In genomic region chr14:32827165-32827564, GRCm38 (mm10) we compare ENCODE assay signal across 13 mouse cellular contexts. TPM values are rescaled to one million over a fixed set of nuclear protein-coding genes. Genes with fewer than 3 reads are reported as not detected.
DNase-seq lines count a peak whose midpoint lies in the region; ATAC-seq and TF ChIP-seq lines count a peak whose summit lies in the region.
"Had no signal": no experiment of that assay in that cellular context is flagged by ENCODE, and none has a peak within 500 bp of the region (broad histone marks: within the 10 kb centered on the region; RNA-seq: fewer than 3 reads in every experiment).

No protein-coding gene starts in this region.

- peaks cover 26% of the 10 kb centered on the region for H3K4me1 ChIP-seq in heart, embryonic 12.5 days (replicated peaks)
- peaks cover 23% of the 10 kb centered on the region for H3K4me1 ChIP-seq in heart, embryonic 15.5 days (replicated peaks)
- H3K4me1 ChIP-seq in stomach, embryonic 16.5 days (ENCODE audit: control insufficient read depth, insufficient read depth, low read length): peaks cover 17% of the 10 kb centered on the region

- no peak overlapping the region for H3K4me3 ChIP-seq in heart, embryonic 12.5 days
- no peak overlapping the region for H3K4me3 ChIP-seq in heart, embryonic 15.5 days
- H3K4me3 ChIP-seq in stomach, embryonic 16.5 days (replicated peaks; ENCODE audit: low read length): no peak overlapping the region
- H3K4me3 ChIP-seq in left cerebral cortex, adult 2 months: no peak overlapping the region
- H3K4me3 ChIP-seq: forebrain, embryonic 12.5 days; liver, embryonic 13.5 days had no signal

- H3K27me3 ChIP-seq in heart, embryonic 12.5 days (replicated peaks): no peaks in the 10 kb centered on the region
- H3K27me3 ChIP-seq in heart, embryonic 15.5 days: no peaks in the 10 kb centered on the region
- H3K27me3 ChIP-seq in stomach, embryonic 16.5 days (ENCODE audit: control insufficient read depth, insufficient read depth, low read length): no peaks in the 10 kb centered on the region
- H3K27me3 ChIP-seq: liver, embryonic 13.5 days had no signal

- H3K27ac ChIP-seq in heart, embryonic 12.5 days (ENCODE audit: poor library complexity, severe bottlenecking): no peak overlapping the region
- 0 out of 2 replicates have a peak overlapping the region, but pooled peaks have one; percentile 25 for H3K27ac ChIP-seq in heart, embryonic 15.5 days
- H3K27ac ChIP-seq in stomach, embryonic 16.5 days (ENCODE audit: low read length): peak overlapping the region; percentile 84
- no peak overlapping the region for H3K27ac ChIP-seq in left cerebral cortex, adult 2 months
- H3K27ac ChIP-seq: forebrain, embryonic 12.5 days; liver, embryonic 13.5 days had no signal

- 65% methylated on average over 4 of the region's 4 CpGs for WGBS in heart, embryonic 12.5 days
- 56% methylated on average over 4 of the region's 4 CpGs for WGBS in heart, embryonic 15.5 days
- 37% methylated on average over 4 of the region's 4 CpGs for WGBS in stomach, embryonic 16.5 days

- intact Hi-C loops in left cerebral cortex, adult 2 months (cut with DNase I): no loop called here

- peak; percentile 68 to 79 for DNase-seq in heart, adult 18-20 months
- DNase-seq in kidney, postnatal 14 days: peak; percentile 53
- DNase-seq in left cerebral cortex, adult 8-10 months (ENCODE audit: low spot score in 2 of 2): no peak
- no peak for DNase-seq in cerebellum, adult 9-10 months
- no peak for DNase-seq in left cerebral cortex, adult 2 months (ENCODE audit: extremely low spot score in 1 of 2, low spot score in 2 of 2)
- DNase-seq: cerebellum, adult 11-12 months; liver, embryonic 13.5 days had no signal

- ATAC-seq in heart, embryonic 12.5 days (ENCODE audit: insufficient number of reproducible peaks, low FRiP score): no peak
- ATAC-seq in heart, embryonic 15.5 days (replicated peaks; ENCODE audit: insufficient number of reproducible peaks, insufficient read depth, low FRiP score, low read depth): no peak
- ATAC-seq in stomach, embryonic 16.5 days (ENCODE audit: insufficient read depth, low FRiP score): peak; percentile 57
- ATAC-seq: inflammation-experienced regulatory T-cells, adult 6 months had no signal

- no peak for TF ChIP-seq CTCF in left cerebral cortex, adult 2 months (IDR thresholded peaks at IDR 0.05)

- H3K36me3 ChIP-seq in heart, embryonic 12.5 days: no peaks in the 10 kb centered on the region
- no peaks in the 10 kb centered on the region for H3K36me3 ChIP-seq in heart, embryonic 15.5 days
- H3K36me3 ChIP-seq in stomach, embryonic 16.5 days (ENCODE audit: control insufficient read depth, insufficient read depth, low read length): no peaks in the 10 kb centered on the region
- H3K36me3 ChIP-seq: forebrain, embryonic 12.5 days; liver, embryonic 13.5 days had no signal

- H3K9me3 ChIP-seq in heart, embryonic 12.5 days (replicated peaks): peaks cover 10% of the 10 kb centered on the region
- H3K9me3 ChIP-seq in heart, embryonic 15.5 days (replicated peaks): no peaks in the 10 kb centered on the region
- no peaks in the 10 kb centered on the region for H3K9me3 ChIP-seq in stomach, embryonic 16.5 days (replicated peaks; ENCODE audit: control insufficient read depth, low read length)
- H3K9me3 ChIP-seq: forebrain, embryonic 12.5 days; liver, embryonic 13.5 days had no signal

- H3K9ac ChIP-seq in heart, embryonic 12.5 days: no peak overlapping the region
- no peak overlapping the region for H3K9ac ChIP-seq in heart, embryonic 15.5 days
- H3K9ac ChIP-seq in stomach, embryonic 16.5 days (ENCODE audit: low read length): no peak overlapping the region
- H3K9ac ChIP-seq: forebrain, embryonic 12.5 days; liver, embryonic 13.5 days had no signal

- H3K4me2 ChIP-seq in heart, embryonic 12.5 days: no peak overlapping the region
- no peak overlapping the region for H3K4me2 ChIP-seq in heart, embryonic 15.5 days
- no peak overlapping the region for H3K4me2 ChIP-seq in stomach, embryonic 16.5 days (ENCODE audit: low read depth, low read length)
- H3K4me2 ChIP-seq: forebrain, embryonic 12.5 days; liver, embryonic 13.5 days had no signal

RNA-seq across cellular contexts. Expression of gene Fam170b, which starts 6.6 kb away (rescaled TPM):
- total RNA-seq in heart, adult 18-20 months (2021): not detected
- polyA plus RNA-seq in heart, embryonic 12.5 days (2016; fragmentation: Nextera tagmentation; extraction: Ambion mirVana): 0.09 and 0.17 TPM in 2 replicates
- polyA plus RNA-seq in heart, embryonic 15.5 days (2015; fragmentation: Nextera tagmentation; extraction: Ambion mirVana): 0.11 and 0.13 TPM in 2 replicates
- polyA plus RNA-seq in stomach, embryonic 16.5 days (2015; fragmentation: Nextera tagmentation; extraction: Ambion mirVana): 0.05 TPM in 1 of 2 replicates, not detected in the other
- not detected for total RNA-seq in left cerebral cortex, adult 8-10 months (2022)
- not detected for total RNA-seq in left cerebral cortex, adult 2 months (2021)
- polyA plus RNA-seq: C2C12; forebrain, embryonic 12.5 days; inflammation-experienced regulatory T-cells, adult 6 months; liver, embryonic 13.5 days had no signal

RNA-seq across cellular contexts. Expression of gene Vstm4, which starts 29.4 kb away (rescaled TPM):
- 1 to 10 TPM; 8.4 to 8.7 TPM for total RNA-seq in heart, adult 18-20 months (2021)
- polyA plus RNA-seq in heart, embryonic 12.5 days (2016; fragmentation: Nextera tagmentation; extraction: Ambion mirVana): 14.7 and 15.1 TPM in 2 replicates
- 20.3 and 25.4 TPM in 2 replicates for polyA plus RNA-seq in heart, embryonic 15.5 days (2015; fragmentation: Nextera tagmentation; extraction: Ambion mirVana)
- polyA plus RNA-seq in stomach, embryonic 16.5 days (2015; fragmentation: Nextera tagmentation; extraction: Ambion mirVana): 38.5 and 38.6 TPM in 2 replicates
- total RNA-seq in left cerebral cortex, adult 8-10 months (2022): 1 to 10 TPM; 2.9 to 4.2 (median 3.2) TPM
- total RNA-seq in left cerebral cortex, adult 2 months (2021): 1 to 10 TPM; 3.9 to 4.4 TPM
- polyA plus RNA-seq: C2C12; inflammation-experienced regulatory T-cells, adult 6 months had no signal

RNA-seq across cellular contexts. Expression of gene Tmem273, which starts 41.4 kb away (rescaled TPM):
- total RNA-seq in heart, adult 18-20 months (2021): under 1 TPM; 0.39 to 0.50 TPM
- polyA plus RNA-seq in heart, embryonic 12.5 days (2016; fragmentation: Nextera tagmentation; extraction: Ambion mirVana): 0.21 and 0.92 TPM in 2 replicates
- polyA plus RNA-seq in heart, embryonic 15.5 days (2015; fragmentation: Nextera tagmentation; extraction: Ambion mirVana): 0.73 and 1.1 TPM in 2 replicates
- 1.5 and 1.6 TPM in 2 replicates for polyA plus RNA-seq in stomach, embryonic 16.5 days (2015; fragmentation: Nextera tagmentation; extraction: Ambion mirVana)
- total RNA-seq in left cerebral cortex, adult 8-10 months (2022): 1 to 10 TPM in 3 of 4 experiments, under 1 TPM in 1; 0.40 to 1.5 (median 1.1) TPM
- total RNA-seq in left cerebral cortex, adult 2 months (2021): 1 to 10 TPM in 1 of 2 experiments, under 1 TPM in 1; 0.91 to 1.3 TPM

Comparison
In these comparisons a context has a peak if more than half of its experiments do, and no peak if none do; other contexts are left out.
1. H3K27ac ChIP-seq: peak in heart, embryonic 15.5 days (single experiment) and stomach, embryonic 16.5 days (single experiment); none in heart, embryonic 12.5 days (single experiment) and left cerebral cortex, adult 2 months (single experiment).
2. DNase-seq: peak in heart, adult 18-20 months (2 of 2) and kidney, postnatal 14 days (single experiment); none in left cerebral cortex, adult 8-10 months (0 of 2), cerebellum, adult 9-10 months (single experiment) and left cerebral cortex, adult 2 months (0 of 2).